ENCODE assay signal across 8 mouse cellular contexts in the genomic region with DNA sequence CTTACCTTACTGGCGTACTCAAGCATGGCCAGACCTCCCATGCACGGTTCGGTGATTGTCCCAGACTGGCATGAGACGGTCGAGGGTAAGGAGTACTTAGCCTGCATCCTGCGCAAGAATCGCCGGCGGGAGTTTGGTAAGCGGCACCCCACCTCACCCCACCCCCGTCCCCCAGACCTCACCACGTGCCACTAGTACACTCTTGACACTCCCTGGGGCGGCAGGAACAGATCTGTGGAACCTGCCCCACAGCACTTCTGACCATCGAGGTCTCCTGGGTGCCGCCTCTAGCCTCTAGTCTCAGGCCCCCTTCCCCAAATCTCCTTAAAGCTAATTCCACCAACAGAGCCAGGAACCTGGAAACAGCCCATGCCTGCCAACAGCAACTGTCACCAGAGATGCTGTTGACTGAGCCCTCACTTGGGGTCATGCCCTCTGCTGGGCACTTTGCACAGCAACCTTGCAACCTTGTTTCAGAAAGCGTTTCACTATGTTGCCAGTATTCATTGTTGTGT. TPM values are rescaled to one million over a fixed set of nuclear protein-coding genes. Genes with fewer than 3 reads are reported as not detected.
DNase-seq lines count a peak whose midpoint lies in the region; ATAC-seq and TF ChIP-seq lines count a peak whose summit lies in the region.

No protein-coding gene starts in this region.

- H3K9me3 ChIP-seq in forebrain, embryonic 15.5 days: no peaks in the 10 kb centered on the region
- no peaks in the 10 kb centered on the region for H3K9me3 ChIP-seq in stomach, embryonic 14.5 days (ENCODE audit: control insufficient read depth, low read depth, low read length)

- intact Hi-C loops in heart, adult 2 months (cut with DNase I): loop anchor here (2.0 kb wide), 1 partner anchor 68 kb away; a partner anchor contains a TSS

- H3K36me3 ChIP-seq in heart, adult 2 months (ENCODE audit: control insufficient read depth, insufficient read depth, low read length): no peaks in the 10 kb centered on the region
- H3K36me3 ChIP-seq in forebrain, embryonic 15.5 days: no peaks in the 10 kb centered on the region
- 0 out of 2 replicates have a peak, but pooled peaks cover under 1% of the 10 kb centered on the region for H3K36me3 ChIP-seq in stomach, embryonic 14.5 days (ENCODE audit: control insufficient read depth, insufficient read depth, low read length)

- ATAC-seq in cerebellum, adult (ENCODE audit: insufficient number of reproducible peaks, low FRiP score, low TSS enrichment): peak; percentile 43; the same call in 1 of the 2 replicates
- peak; percentile 72 for ATAC-seq in forebrain, embryonic 15.5 days (replicated peaks)
- ATAC-seq in megakaryocyte-erythroid progenitor cell, adult 5-6 weeks (replicated peaks; ENCODE audit: low FRiP score, low TSS enrichment, poor library complexity, severe bottlenecking): peak; percentile 85
- ATAC-seq in stomach, embryonic 14.5 days (ENCODE audit: insufficient number of reproducible peaks, insufficient read depth, low FRiP score, low read depth): peak; percentile 59; the same call in 1 of the 2 replicates

- TF ChIP-seq CTCF in heart, adult 2 months (IDR thresholded peaks at IDR 0.05): peak; percentile 52

- 5% methylated on average over 16 of the region's 16 CpGs for WGBS in heart, adult 2 months
- WGBS in forebrain, embryonic 15.5 days: under 1% methylated on average over 16 of the region's 16 CpGs
- WGBS in stomach, embryonic 14.5 days: under 1% methylated on average over 16 of the region's 16 CpGs

- no peaks in the 10 kb centered on the region for H3K79me2 ChIP-seq in heart, adult 2 months (replicated peaks; ENCODE audit: control insufficient read depth, insufficient read depth, low read length)

- peak overlapping the region; percentile 55 for H3K4me3 ChIP-seq in heart, adult 2 months
- H3K4me3 ChIP-seq in forebrain, embryonic 15.5 days: peak overlapping the region; percentile 66
- peak overlapping the region; percentile 53 for H3K4me3 ChIP-seq in stomach, embryonic 14.5 days (ENCODE audit: low read depth, low read length)

- DNase-seq in heart, adult 2 months: peak in 1 of 2 experiments; percentile 44
- no peak for DNase-seq in heart, adult 8-10 months (ENCODE audit: low spot score)
- peak; percentile 27 to 38 for DNase-seq in kidney, postnatal 25 days
- no peak for DNase-seq in urinary bladder, postnatal 36 days (ENCODE audit: low spot score in 2 of 2)

- TF ChIP-seq POLR2A in heart, adult 2 months (IDR thresholded peaks at IDR 0.05; ENCODE audit: insufficient read depth, low read depth, low read length): no peak

- peak overlapping the region; percentile 65 for H3K27ac ChIP-seq in heart, adult 2 months
- H3K27ac ChIP-seq in forebrain, embryonic 15.5 days (replicated peaks): peak overlapping the region; percentile 79; the same call in 1 of the 2 replicates
- no peak overlapping the region for H3K27ac ChIP-seq in stomach, embryonic 14.5 days (ENCODE audit: low read length)

- no peaks in the 10 kb centered on the region for H3K27me3 ChIP-seq in heart, adult 2 months (ENCODE audit: control insufficient read depth, insufficient read depth, low read length)
- H3K27me3 ChIP-seq in forebrain, embryonic 15.5 days: no peaks in the 10 kb centered on the region
- H3K27me3 ChIP-seq in stomach, embryonic 14.5 days (ENCODE audit: control insufficient read depth, insufficient read depth, low read length): no peaks in the 10 kb centered on the region

- no peak for TF ChIP-seq EP300 in heart, adult 2 months (IDR thresholded peaks at IDR 0.05; ENCODE audit: insufficient read depth, low read depth, low read length)

- no peaks in the 10 kb centered on the region for H3K4me1 ChIP-seq in heart, adult 2 months (ENCODE audit: control insufficient read depth, insufficient read depth, low read length)
- peaks cover 12% of the 10 kb centered on the region for H3K4me1 ChIP-seq in forebrain, embryonic 15.5 days
- H3K4me1 ChIP-seq in stomach, embryonic 14.5 days (ENCODE audit: control insufficient read depth, insufficient read depth, low read length): 0 out of 2 replicates have a peak, but pooled peaks cover 5% of the 10 kb centered on the region

- H3K4me2 ChIP-seq in forebrain, embryonic 15.5 days (replicated peaks): peak overlapping the region; percentile 89
- H3K4me2 ChIP-seq in stomach, embryonic 14.5 days (replicated peaks; ENCODE audit: low read depth, low read length): peak overlapping the region; percentile 95

- peak overlapping the region; percentile 59 for H3K9ac ChIP-seq in heart, adult 2 months (ENCODE audit: low read depth, low read length)
- peak overlapping the region; percentile 80 for H3K9ac ChIP-seq in forebrain, embryonic 15.5 days (replicated peaks)
- peak overlapping the region; percentile 52 for H3K9ac ChIP-seq in stomach, embryonic 14.5 days (replicated peaks; ENCODE audit: low read depth, low read length)

RNA-seq across cellular contexts. Expression of a gene that starts 0.6 kb away (rescaled TPM):
- under 1 TPM; 0.42 to 0.52 TPM for total RNA-seq in heart, adult 2 months (2021)
- 0.88 and 1.1 TPM in 2 replicates for polyA plus RNA-seq in heart, adult 2 months (2012; rRNA removed)
- total RNA-seq in heart, adult 8-10 months (2022): 1 to 10 TPM in 1 of 4 experiments, under 1 TPM in 3; 0.44 to 1.2 (median 0.66) TPM
- polyA plus RNA-seq in forebrain, embryonic 15.5 days (2015; fragmentation: Nextera tagmentation; extraction: Ambion mirVana): 8.4 and 10.9 TPM in 2 replicates
- total RNA-seq in megakaryocyte-erythroid progenitor cell, adult 5-6 weeks (2014; fragmentation: Nextera tagmentation): 0.81 and 10.9 TPM in 2 replicates
- total RNA-seq in megakaryocyte-erythroid progenitor cell, adult 5-6 weeks (2017): 3.2 TPM in 1 of 2 replicates, not detected in the other
- 5.2 and 6.5 TPM in 2 replicates for polyA plus RNA-seq in stomach, embryonic 14.5 days (2014; fragmentation: Nextera tagmentation; extraction: Ambion mirVana)

RNA-seq across cellular contexts. Expression of a gene that starts 24.9 kb away (rescaled TPM):
- 10 to 100 TPM; 37.7 to 40.1 TPM for total RNA-seq in heart, adult 2 months (2021)
- polyA plus RNA-seq in heart, adult 2 months (2012; rRNA removed): 22.4 and 39.6 TPM in 2 replicates
- 10 to 100 TPM; 26.2 to 32.2 (median 30.3) TPM for total RNA-seq in heart, adult 8-10 months (2022)
- polyA plus RNA-seq in forebrain, embryonic 15.5 days (2015; fragmentation: Nextera tagmentation; extraction: Ambion mirVana): 1.3 TPM in 2 replicates
- total RNA-seq in megakaryocyte-erythroid progenitor cell, adult 5-6 weeks (2014; fragmentation: Nextera tagmentation): not detected in 2 replicates
- not detected in 2 replicates for total RNA-seq in megakaryocyte-erythroid progenitor cell, adult 5-6 weeks (2017)
- polyA plus RNA-seq in stomach, embryonic 14.5 days (2014; fragmentation: Nextera tagmentation; extraction: Ambion mirVana): 23.0 and 26.4 TPM in 2 replicates

Comparison
In these comparisons a context has a peak if more than half of its experiments do, and no peak if none do; other contexts are left out.
1. DNase-seq: peak in kidney, postnatal 25 days (2 of 2); none in heart, adult 8-10 months (single experiment) and urinary bladder, postnatal 36 days (0 of 2).
2. RNA of a gene that starts 24.9 kb away (total RNA-seq): 37.7 to 40.1 TPM in heart, adult 2 months and 26.2 to 32.2 TPM in heart, adult 8-10 months; not detected in megakaryocyte-erythroid progenitor cell, adult 5-6 weeks; every median in the first group is over 10 times any median in the second.
3. Peak in every context shown above with its lines, with median percentiles within 50 percentile points of each other: H3K4me3 ChIP-seq, H3K9ac ChIP-seq and ATAC-seq.